Mouse (Mus musculus) kidney, adult 2 months (tissue): ENCODE data around the gene 0610010K14Rik.

ENCODE experiments used
- CTCF ChIP-seq: fragments of 200-500 bp; conservative IDR thresholded peaks from 2 replicates; pipeline ENCODE4 v1.5.1; 2011; ENCODE audit warnings: low read depth, mild to moderate bottlenecking, control low read depth, low read length, moderate library complexity, mixed read lengths; ENCODE audit not compliant: insufficient read depth, insufficient read length
- POLR2A ChIP-seq: fragments of 200-500 bp; IDR thresholded peaks from one replicate; pipeline ENCODE4 v1.6.1; 2011; ENCODE audit warnings: low read depth, low read length, control low read depth

DNA sequence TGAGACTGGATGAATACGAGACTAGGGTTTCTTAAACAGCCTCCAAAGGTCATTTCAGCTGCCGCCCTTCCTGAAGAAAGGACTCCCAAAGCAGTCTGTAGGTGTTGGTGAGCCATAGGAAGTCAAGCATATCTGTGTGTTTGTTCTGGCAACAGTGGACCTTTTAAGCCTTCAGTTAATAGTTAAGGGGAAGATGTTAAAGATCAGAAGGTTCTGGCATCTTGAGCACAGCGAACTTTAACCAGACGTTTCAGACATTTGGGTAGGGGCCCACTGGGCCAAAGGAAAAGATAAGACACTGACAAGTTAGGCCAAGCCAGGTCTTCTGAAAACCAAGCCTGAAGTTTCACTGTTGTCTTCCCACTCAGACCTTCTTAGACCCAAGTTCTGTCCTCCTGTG lies 19.7 kb downstream of the 0610010K14Rik start:
- TF ChIP-seq POLR2A (no peak), CTCF (no peak)
